Mouse (Mus musculus): ENCODE measurements around the gene Msrb1.

DNA sequence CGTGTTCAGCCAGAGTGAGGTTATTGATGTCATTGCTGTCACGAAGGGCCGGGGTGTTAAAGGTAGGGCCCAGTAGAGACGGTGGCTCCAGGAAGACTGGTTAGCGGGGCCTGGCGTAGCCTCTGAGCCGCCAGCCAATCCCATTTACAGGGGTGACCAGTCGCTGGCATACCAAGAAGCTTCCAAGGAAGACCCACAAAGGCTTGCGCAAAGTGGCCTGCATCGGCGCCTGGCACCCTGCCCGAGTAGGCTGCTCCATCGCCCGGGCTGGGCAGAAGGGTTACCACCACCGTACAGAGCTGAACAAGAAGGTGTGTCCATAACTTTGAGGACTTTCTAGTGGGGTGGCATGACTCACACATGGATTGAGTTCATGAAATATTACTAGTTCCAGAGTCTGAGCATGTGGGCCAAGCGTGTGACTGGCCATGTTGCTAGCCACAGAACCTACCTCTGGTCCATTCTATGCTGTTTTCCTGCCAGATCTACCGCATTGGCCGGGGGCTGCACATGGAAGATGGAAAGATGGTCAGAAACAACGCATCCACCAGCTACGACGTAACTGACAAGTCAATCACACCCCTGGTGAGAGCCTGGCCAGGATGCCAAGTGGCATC is 2.9 kb upstream of the Msrb1 start:
- TF ChIP-seq CTCF (IDR thresholded peaks at IDR 0.05; ENCODE audit: extremely low read depth, insufficient read length, insufficient replicate concordance, low read depth, low read length) (no peak), POLR2A (IDR thresholded peaks at IDR 0.05; ENCODE audit: low read depth, low read length) (no peak)

Measured in small intestine, adult 2 months (tissue).